Mouse (Mus musculus) myocyte (in vitro differentiated cells): ENCODE data around the gene Iqch.

ENCODE experiments used
- CEBPB ChIP-seq: IDR thresholded peaks from 2 replicates; pipeline ENCODE4 v1.6.1; 2011; ENCODE audit warnings: mild to moderate bottlenecking, moderate library complexity; ENCODE audit not compliant: poor library complexity, insufficient read depth, severe bottlenecking
- MAX ChIP-seq: IDR thresholded peaks from one replicate; pipeline ENCODE4 v1.6.1; 2011; ENCODE audit warnings: low read depth, mild to moderate bottlenecking, control low read depth
- MYOD1 ChIP-seq, 3 experiments: IDR thresholded peaks; one replicate each; pipeline ENCODE4 v1.6.1; 2011; ENCODE audit warnings: control low read depth in 2 of 3, low read depth in 2 of 3, mild to moderate bottlenecking in 2 of 3, moderate library complexity in 1 of 3; ENCODE audit not compliant: insufficient read length in 2 of 3, control insufficient read depth in 1 of 3
- POLR2A ChIP-seq: IDR thresholded peaks from one replicate; pipeline ENCODE4 v1.6.1; 2011; ENCODE audit warnings: low read depth, mild to moderate bottlenecking, control low read depth, moderate library complexity; ENCODE audit not compliant: insufficient read length
- POLR2AphosphoS2 ChIP-seq: IDR thresholded peaks from one replicate; pipeline ENCODE4 v1.6.1; 2011; ENCODE audit warnings: low read depth, control low read depth; ENCODE audit not compliant: insufficient read length
- TCF12 ChIP-seq: IDR thresholded peaks from one replicate; pipeline ENCODE4 v1.6.1; 2011; ENCODE audit warnings: mild to moderate bottlenecking, control low read depth; ENCODE audit not compliant: poor library complexity, insufficient read depth, severe bottlenecking
- TCF3 ChIP-seq: IDR thresholded peaks from one replicate; pipeline ENCODE4 v1.6.1; 2011; ENCODE audit warnings: low read depth, control low read depth; ENCODE audit not compliant: insufficient read length

DNA sequence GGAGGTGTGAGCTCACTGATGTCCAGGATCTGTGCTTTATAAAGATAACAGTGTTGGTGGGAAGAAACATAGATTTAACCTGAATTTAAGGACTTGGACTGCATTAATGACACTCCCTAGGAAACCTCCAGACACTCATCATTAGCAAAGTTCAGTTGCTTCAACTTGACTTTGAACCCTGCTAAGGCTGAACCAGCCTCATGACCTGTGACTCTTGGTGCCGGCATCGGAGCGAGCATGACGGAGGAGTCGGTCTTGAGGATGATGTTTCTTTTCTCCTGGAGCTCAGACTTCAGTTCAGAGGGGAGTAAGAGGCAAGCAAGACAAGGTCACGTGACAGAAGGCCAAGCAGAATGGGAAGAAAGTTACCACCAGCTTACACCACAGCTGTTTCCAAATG is 41.7 kb upstream of the Iqch start:
- TF ChIP-seq POLR2A (no peak), CEBPB (no peak), MYOD1 (IDR thresholded peaks at IDR 0.05; ENCODE audit: control insufficient read depth in 1 of 3, insufficient read length in 2 of 3, low read depth in 2 of 3) (no peak), MAX (no peak), TCF3 (no peak), POLR2AphosphoS2 (peak; percentile 7), TCF12 (no peak)
